Mouse (Mus musculus): Measurements from ENCODE around the gene Alpk3. TPM values are rescaled to one million over a fixed set of nuclear protein-coding genes. Genes with fewer than 3 reads are reported as not detected.

Gene Alpk3
- total RNA-seq, 2 experiments from 2014 or later = 0.35 to 0.67 TPM

Other genes with a start within 250 kb of the Alpk3 start
- 90.5 and 94.3 TPM in 2 replicates for gene Iqgap1, start 231.6 kb upstream of the Alpk3 start, total RNA-seq (2015)
- gene Iqgap1, start 231.6 kb upstream of the Alpk3 start, total RNA-seq (2017) = 81.0 and 113 TPM in 2 replicates
- 3.5 and 3.7 TPM in 2 replicates for gene Zscan2, start 196.7 kb upstream of the Alpk3 start, total RNA-seq (2015)
- gene Zscan2, start 196.7 kb upstream of the Alpk3 start, total RNA-seq (2017) = 6.7 and 10.0 TPM in 2 replicates
- 14.2 and 18.4 TPM in 2 replicates for gene Wdr73, start 156.3 kb upstream of the Alpk3 start, total RNA-seq (2015)
- gene Wdr73, start 156.3 kb upstream of the Alpk3 start, total RNA-seq (2017) = 18.2 and 19.6 TPM in 2 replicates
- 6.8 and 8.6 TPM in 2 replicates for gene Nmb, start 152.5 kb upstream of the Alpk3 start, total RNA-seq (2015)
- 0.57 and 3.1 TPM in 2 replicates for gene Nmb, start 152.5 kb upstream of the Alpk3 start, total RNA-seq (2017)
- 219 and 228 TPM in 2 replicates for gene Sec11a, start 109.8 kb upstream of the Alpk3 start, total RNA-seq (2015)
- gene Sec11a, start 109.8 kb upstream of the Alpk3 start, total RNA-seq (2017) = 452 and 486 TPM in 2 replicates
- gene Zfp592, start 63.9 kb upstream of the Alpk3 start, total RNA-seq (2015) = 19.3 and 22.6 TPM in 2 replicates
- gene Zfp592, start 63.9 kb upstream of the Alpk3 start, total RNA-seq (2017) = 17.3 and 20.8 TPM in 2 replicates
- gene Slc28a1, start 57.2 kb downstream of the Alpk3 start, total RNA-seq (2015) = not detected in 2 replicates
- gene Slc28a1, start 57.2 kb downstream of the Alpk3 start, total RNA-seq (2017) = not detected in 2 replicates
- 7.7 and 9.4 TPM in 2 replicates for gene Pde8a, start 156.0 kb downstream of the Alpk3 start, total RNA-seq (2015)
- gene Pde8a, start 156.0 kb downstream of the Alpk3 start, total RNA-seq (2017) = 2.4 and 7.2 TPM in 2 replicates